Mouse (Mus musculus) erythroid progenitor cell, adult 5-6 weeks (primary cell): Measurements from ENCODE around the gene Dusp5. TPM values are rescaled to one million over a fixed set of nuclear protein-coding genes. Genes with fewer than 3 reads are reported as not detected.

Experiments used
- ATAC-seq: replicated peaks from 2 replicates; pipeline ENCODE4 v1.8.0; 2016; ENCODE audit warnings: moderate number of reproducible peaks, mild to moderate bottlenecking, moderate TSS enrichment, inconsistent platforms; ENCODE audit not compliant: poor library complexity, low FRiP score, severe bottlenecking
- total RNA-seq, 2 experiments: library from RNA; stranded (forward) in 1 of 2; stranded (reverse) in 1 of 2; fragments of 150-400 nt in 1 of 2; fragments of 186-747, 209-891 nt in 1 of 2; gene quantifications; 2 replicates each; pipeline versions ENCODE4 v1.2.3 to v1.2.4; 2015 to 2017; ENCODE audit warnings: low replicate concordance in 2 of 2

Gene Dusp5
- total RNA-seq, 2 experiments from 2014 or later, result 0.91 to 2.5 TPM

DNA sequence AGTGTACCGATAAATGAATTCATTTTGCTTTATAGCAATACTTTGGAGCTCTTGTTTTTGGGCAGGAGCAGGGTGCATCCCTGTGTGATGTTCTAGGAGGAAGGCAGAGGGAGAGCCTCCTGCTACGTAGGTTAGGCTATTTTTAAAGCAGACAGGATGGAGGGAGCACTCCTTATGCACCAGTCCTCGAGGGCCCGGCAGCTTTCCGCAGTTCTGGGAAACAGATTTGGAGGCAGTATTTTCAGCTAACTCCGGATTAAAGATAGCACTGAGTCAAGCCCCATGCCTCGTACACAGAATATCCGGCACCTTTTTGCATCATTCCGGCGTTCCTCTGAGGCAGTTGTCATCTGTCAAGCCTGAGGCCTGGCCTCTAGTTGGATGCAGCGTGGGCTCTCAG is 9.1 kb downstream of the Dusp5 start:
- no peak for ATAC-seq

DNA sequence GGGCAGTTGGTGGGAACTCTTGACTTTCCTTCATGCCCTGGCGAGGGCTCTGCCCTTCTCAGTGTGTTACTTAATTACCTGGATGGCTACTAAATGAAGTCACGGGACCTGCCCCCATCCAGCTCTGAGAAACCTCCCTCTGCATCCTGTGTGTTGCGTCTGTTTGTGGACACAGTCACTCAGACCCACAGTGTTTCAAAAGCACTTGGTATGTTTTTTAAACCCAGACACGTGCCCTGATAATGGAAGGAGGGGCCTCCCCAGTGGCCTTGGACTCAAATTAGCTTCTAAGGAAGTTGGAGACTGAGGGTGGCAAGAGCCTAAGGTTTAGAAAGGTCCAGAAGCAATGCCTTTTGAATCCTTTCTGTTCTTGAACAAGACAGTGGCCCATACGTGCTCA is 9.9 kb downstream of the Dusp5 start:
- ATAC-seq, result no peak

DNA sequence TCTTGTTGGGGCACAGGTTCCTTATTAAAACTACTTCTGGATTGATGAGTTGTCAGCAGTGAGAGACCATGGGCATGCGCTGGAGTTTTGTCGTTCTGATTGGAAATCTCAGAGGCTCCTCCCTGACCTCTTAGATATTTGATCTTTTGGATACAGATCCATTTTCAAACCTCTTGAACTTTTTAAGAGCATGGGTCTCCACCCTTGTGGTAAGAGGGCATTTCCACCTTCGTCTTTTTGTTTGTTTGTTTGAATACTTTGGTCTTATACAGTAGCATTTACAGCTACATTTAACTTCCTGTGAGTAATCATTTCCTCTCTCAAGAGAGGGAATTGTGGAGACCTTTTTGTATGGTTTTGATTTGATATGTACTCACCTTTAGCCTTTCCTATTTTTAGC is 10.4 kb downstream of the Dusp5 start:
- ATAC-seq, result no peak

DNA sequence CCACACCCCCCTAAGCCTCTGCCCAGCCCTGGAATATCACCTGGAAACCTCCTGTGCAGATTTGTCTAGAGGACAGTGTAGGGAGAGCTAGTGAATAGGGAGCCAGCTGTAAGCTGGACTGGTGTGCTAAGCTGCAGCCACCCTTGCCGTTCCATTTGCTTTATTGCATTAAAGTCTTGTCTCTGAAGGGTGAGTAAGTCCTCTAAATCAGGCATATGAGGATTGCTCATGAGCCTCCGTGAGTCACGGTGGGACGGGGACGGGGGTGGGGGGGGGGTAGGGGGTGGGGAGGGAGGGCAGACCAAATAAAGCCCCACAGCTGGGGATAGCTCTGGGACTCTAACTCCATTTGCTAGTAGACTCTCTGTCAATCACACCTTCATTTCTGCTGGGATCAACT is 14.7 kb downstream of the Dusp5 start:
- no peak for ATAC-seq

DNA sequence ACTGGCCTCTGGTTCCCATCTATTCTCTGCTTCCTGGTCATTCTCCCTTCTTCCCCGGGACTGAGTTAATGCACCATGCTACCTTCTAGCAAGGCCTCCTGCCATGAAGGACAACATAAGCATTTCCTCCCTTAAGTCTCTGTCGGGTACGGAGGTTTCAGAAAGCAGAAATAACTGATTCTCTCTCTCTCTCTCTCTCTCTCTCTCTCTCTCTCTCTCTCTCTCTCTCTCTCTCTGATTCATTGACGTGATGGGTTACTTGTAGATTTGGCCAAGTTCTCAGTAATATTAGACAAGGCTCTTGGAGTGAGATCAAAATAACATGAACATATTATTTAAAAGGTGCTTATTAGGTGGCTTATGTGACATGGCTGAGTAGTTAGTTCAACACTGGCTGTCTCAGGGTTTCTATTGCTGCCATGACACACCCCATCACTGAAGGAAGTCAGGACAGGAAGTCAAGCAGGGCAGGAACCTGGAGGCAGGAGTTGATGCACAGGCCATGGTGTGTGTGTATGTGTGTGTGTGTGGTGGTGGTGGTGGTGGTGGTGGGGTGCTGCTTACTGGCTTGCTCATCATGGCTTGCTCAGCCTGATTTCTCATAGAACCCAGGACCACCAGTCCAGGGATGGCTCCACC is 16.1 kb downstream of the Dusp5 start:
- no peak for ATAC-seq

DNA sequence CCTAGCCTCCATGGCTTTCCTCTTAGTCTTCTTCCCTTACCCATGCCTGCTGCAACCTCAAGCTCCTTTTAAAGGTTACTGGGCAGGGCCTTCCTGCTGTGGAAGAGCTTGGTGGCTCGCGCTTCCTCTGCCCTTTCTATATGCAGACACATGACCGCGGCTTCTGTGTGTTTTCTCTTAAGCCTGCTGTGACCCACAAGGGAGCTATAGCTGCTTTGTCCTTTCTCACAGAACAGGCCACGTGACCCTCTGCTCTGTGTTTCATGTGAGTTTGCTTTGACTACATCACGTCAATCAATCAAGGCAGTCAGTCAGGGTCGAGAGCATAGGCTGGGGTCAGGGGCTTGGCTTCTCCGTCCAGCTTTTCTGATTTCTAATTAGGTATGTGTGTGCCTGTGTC is 18.7 kb downstream of the Dusp5 start:
- ATAC-seq, result no peak

DNA sequence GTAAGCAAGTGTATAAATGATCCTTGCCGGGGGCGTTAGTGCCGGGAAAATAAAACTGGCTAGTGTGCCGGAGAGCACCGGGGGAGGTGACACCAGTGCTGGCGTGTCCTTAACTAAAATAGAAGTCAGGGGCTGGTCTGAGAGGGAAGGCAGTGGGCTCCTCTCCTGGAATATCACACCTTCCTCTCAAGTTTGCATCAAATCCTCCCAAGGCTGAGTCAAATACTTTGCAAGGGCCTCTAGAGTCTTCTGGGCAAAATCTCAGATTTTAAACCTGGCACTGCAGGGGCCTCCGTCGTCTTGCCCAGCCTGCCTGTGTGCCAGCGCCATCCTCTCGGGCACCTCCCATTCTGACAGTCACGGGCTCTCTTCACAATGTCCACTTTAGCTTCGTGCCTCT is 22.1 kb downstream of the Dusp5 start:
- ATAC-seq, result no peak

DNA sequence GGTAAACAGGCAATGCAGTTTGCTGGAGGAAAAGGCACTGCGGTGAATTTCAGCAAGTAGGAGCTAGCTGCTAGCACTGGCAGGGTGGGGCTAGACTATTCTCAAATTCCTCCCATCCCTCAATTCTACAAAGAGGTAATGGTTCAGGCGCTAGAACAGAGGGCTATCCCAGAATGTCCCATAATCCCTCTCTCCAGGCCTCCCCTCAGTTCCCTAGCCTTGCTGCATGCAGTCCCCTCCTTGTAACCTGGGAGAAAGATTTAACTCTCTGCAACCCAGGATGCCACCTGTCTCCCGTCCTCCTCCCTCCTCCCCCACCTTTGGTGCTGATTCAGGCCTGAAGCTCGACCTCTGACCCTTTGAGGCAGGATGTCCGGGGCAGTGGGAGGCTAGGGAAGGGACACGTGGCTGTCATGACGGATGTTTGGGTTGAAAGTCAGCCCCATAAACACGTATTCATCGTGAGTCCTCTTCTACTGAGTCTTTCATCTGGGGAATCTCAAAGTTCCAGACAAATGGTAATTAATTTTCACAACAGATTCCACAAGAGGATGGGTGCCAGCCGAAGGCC is 23.4 kb downstream of the Dusp5 start:
- no peak for ATAC-seq

DNA sequence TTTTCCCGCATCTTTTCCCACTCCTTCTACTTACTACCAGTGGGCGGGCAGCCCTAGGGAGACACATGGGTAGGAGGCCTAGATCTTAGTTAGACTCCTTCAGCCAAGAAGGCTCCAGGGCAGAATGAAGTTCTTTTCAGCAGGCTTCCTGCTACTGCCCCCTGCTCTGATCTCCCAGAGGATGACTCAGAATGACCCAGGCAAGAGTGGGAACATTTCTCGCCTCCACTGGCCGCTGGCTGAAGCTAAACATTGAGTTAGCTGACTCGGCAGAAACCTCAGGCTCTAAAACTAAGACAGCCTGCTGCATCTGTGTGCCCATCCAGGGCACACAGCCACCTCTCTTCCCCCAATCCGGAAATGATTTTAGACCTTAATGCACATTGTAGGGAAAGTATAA is 23.9 kb downstream of the Dusp5 start:
- no peak for ATAC-seq

DNA sequence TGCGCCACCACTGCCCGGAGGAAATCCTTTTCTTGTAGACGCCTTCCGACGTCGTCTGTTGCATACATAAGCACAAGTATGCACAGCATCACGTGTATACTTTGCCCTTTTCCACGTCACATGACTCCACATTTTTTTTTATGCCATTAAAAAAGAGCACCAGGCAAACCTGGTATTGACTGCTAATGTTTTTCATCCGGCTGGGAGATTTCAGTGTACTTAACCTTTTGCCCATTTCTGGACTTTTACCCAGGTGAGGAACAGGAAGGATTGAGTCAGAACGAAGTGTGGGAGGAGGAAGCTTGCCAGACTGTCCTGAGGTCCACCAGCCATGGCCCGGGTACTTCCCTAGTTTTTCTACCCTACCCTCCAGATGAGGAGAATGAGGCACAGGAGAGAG is 25.5 kb downstream of the Dusp5 start:
- no peak for ATAC-seq

DNA sequence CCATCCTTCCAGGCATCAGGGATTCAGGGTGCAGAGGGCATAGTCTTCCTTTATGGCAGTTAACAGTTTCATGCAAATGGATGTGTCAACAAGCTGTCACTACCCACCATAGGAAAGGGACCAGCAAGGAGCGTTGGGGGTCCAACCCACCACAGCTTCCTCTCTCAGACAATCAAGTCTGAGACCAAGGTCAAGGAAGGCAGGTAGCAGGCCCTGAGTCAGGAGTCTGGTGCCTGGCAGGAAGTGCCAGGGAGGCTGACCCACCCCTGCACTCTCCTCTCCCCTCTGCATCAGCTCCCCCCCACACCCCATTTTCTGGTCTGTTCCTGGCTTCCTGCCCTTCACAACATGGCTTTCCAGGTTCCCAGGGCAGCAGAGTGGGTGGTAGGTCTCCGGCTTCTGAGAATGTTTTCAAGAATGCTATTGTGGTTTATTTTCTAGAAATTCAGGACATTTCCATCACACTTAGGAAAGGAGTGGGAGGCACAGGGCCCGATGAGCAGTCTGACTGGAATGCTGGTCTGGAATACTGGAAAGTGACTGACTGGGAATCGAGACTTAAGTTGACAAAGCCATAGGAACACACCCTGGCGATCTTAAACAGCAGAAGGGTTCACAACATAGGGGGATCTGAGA is 26.2 kb downstream of the Dusp5 start:
- no peak for ATAC-seq

DNA sequence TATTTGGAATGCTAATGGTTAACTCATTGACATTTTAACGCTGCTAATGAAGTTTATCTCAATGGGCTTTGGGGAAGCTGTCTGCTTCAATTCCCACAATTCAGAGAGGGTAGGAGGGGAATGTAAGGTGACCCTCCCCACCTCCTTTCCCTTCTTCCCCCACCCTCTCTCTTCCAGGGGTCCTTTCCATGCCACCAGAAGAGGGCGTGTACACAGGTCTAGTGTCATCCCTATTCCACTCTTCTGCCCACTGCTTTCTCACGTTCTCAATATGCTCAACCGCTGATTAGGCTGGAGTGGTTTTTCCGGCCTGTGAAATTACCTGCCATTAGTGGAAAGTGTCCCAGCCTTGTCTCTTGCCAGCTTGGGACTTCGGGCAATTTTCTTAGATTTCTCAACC is 27.9 kb downstream of the Dusp5 start:
- no peak for ATAC-seq

DNA sequence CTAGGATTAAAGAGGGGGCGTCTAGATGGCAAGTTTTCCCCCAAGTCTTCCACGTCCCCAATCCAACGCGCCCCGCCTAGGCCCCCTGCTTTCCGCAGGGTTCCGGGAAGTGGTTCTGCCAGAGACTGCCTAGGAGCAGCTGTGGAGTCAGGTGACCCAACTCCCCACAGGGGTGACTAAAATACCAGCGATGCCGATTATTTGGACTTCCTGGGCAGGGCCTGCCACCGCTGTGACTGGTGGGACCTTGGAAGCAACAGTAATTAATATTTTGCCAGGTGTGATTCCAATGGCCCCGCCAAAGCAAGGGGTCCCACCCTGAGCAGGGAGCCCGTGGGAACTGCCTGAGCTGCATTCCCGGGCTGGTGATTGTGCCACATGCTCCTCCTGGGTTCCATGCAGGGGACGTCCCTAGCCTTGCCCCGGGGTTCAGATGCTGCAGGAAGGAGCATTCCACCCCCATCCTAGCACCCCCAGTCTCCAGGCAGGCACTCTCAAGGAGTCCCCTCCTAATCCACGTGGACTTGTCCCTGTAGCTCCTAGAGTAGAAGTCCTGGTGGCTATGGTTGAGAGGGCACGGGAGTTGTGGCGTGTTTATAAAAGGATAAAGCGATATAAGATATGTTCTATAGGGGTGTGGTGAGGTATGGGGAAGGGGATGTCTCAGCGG is 28.5 kb downstream of the Dusp5 start:
- ATAC-seq, result no peak

DNA sequence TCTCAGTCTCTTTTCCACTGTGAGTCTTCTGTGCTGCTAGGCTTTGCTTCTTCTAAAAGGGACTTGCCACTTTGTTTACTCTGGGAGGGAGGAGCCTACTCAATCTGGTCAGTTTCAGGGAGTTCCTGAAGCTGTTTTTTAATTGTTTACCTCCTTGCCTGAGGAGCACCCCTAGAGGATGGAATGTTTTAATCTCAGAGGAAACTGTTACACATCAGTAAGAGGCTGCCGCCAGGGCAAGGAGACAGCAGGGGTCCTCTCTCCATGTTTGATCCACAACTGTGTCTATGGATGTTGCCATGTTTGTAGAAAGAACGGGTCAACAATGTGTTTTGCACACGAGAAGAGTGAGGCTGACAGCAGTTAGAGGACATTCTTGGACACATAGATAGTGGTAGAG is 31.5 kb downstream of the Dusp5 start:
- ATAC-seq, result no peak

DNA sequence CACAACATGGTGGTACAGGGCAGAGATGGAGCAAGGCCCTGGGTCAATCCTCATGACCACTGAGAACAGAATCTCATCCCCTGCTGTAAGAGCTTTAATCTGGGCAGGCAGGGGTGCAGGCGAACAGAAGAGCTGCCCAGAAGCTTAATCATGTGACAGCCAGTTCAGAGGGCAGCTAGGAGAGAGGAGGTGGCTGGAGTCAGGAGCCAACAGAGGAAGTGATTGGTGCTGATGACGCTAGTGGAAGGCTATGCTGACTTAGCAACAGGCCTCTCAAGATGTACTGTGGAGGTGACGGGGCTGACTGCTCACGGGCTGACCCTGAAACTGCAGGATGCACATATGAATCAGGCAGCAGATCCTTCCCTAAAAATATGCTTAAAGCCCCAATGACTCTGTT is 35.3 kb downstream of the Dusp5 start:
- ATAC-seq, result no peak

DNA sequence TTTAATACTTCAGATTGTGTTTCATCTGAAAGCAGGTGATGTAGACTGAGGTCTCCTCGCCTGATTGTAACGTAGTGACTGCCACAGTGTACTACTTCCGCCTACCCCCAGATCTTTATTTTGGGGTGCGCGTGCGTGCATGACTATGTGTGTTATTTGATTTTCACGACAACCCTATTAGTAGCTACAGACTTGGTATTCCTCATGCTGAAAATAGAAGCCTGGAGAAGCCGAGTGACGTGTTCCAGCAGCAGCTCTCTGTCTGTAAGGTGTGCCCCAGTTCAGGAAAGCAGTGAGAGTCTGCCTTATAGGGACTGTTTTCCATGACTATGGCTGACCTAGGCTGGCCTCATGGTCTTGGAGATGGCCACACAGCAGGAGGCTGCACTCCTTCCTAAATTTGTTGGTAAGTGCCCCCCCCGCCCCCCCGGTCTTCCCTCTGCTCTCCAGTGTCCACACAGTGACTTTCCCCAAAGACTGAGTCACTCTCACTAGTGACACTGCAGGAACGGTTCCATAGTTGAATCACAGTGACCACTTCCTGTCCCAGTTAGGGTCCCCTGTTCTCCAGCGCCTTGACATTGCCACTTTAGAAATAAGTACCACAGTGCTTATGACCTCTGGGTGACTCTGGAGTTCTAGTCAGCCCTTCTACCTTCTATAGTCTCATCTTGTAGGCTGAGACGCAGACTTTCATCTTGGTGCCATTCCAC is 36.8 kb downstream of the Dusp5 start:
- ATAC-seq, result no peak

DNA sequence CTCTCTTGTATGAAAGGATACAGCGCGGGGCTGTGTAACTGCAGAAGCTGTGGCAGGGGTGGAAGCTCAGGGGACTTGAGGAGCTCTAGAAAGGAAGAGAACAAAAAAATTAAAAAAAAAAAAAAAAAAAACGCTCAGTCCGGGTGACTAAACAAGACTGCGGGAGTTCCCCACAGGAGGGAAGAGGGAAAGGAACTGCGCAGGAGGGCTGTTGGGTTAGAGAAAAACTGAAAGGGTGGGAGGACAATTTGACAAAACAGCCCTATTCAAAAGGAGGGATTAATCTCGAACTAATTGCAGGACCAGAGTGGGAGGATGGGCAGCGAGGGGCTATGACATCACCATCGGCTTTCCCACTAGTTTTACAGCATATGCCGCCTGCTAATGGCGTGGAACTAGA is 39.0 kb downstream of the Dusp5 start:
- ATAC-seq, result no peak

DNA sequence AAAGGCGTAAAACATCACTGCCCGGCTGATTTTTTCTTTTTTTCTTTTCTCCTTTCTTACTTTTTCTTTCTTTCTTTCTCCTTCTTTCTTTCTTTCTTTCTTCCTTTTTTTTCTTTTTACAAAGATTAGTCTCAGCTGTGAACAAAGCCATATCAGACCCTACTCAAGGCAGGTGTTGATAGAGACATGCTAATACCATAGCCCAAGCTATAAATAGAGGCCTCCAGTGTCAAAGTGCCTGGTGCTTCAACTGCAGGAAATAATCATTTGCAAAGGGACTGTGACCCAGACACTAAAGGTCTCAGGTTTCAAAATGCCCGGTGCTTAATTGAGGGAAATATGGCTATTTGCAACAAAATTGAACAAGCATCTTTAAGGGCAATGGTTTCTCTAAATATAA is 39.6 kb downstream of the Dusp5 start:
- no peak for ATAC-seq

DNA sequence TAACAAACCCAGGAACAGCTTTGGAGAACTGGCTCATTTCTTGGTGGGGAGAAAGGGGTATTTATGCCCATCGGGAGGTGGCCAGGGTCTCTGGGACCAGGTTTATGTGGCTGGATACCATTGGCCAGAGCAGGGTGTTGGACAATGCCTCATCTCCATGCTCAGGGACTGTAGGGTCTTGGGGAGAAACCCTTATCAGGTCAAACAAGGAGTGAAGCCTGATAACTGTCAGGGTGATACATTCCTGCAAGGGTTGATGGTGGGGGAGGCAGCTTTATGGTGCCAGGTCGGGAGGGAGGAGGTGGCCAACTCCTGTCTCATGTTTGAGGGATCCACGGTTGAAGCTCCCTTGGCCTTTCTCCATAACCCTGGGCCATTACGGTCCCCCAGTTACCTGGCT is 42.1 kb downstream of the Dusp5 start:
- no peak for ATAC-seq

DNA sequence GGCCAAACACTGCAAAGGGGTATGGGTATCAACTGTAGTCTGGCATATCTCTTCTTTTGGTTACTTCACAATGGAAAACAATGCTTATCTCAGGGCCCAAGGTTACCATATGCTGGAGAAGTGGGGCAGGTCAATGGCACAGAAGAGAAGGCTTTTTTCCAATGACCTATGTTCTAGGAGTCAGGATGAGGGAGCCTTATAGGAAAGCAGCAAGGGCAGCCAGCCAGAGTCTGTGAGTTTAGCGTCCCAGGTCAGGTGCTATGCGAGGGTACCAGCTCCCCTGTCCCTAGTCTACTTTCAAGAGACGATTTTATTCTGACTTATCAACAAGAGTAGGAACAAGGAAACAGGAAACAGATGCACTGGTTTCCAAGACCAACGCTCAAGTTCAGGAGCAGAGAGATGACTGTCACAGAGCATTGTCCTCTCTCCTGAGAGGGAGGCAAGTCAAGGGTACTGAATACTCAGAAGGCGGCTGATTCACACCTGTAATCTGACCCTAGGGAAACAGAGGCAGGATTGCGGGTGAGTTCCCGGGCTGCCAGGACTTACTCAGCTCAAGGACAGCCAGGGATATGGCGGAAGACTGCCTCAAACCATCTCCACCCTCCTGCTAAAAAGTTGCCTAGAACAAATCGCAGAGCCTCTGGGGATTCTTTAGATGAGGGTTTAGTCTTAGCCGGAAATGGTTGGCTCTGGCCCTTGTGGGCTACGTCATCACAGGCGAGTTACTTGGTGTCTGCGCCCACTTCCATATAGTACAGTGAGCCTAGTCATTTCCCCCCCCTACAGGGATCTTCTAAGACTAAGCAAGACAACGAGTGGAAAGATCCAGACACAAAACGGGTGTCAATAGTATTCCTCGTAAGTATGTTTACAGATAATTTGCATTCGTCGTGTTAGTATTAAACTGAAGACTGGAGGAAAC is 42.9 kb downstream of the Dusp5 start:
- no peak for ATAC-seq
